Mouse (Mus musculus) heart, postnatal 0 days (tissue): Measurements from ENCODE around the gene Creb1. TPM values are rescaled to one million over a fixed set of nuclear protein-coding genes. Genes with fewer than 3 reads are reported as not detected.
A peak's percentile ranks its signal among the peaks of the same experiment; 100 is the strongest.

Experiments
- ATAC-seq: fragments of 200-750 bp; cut with Nextera tagmentation; 2 replicates; pipeline ENCODE4 v1.8.0; 2017; ENCODE audit warnings: low read depth, moderate number of reproducible peaks, moderate library complexity; ENCODE audit not compliant: insufficient read depth
- DNase-seq: peaks from one replicate; pipeline ENCODE4 v3.0.0-alpha.2; 2016; ENCODE audit warnings: low spot score
- H3K27ac ChIP-seq: fragments of 300-500 bp; sonication (generic); 2 replicates; pipeline ENCODE4 v1.5.1; 2014; ENCODE audit warnings: low read depth, mild to moderate bottlenecking
- H3K27me3 ChIP-seq: fragments of 300-500 bp; sonication (generic); 2 replicates; pipeline ENCODE4 v1.6.1; 2014; ENCODE audit warnings: low read length, mixed read lengths; ENCODE audit not compliant: control insufficient read depth, insufficient read depth
- H3K36me3 ChIP-seq: fragments of 300-500 bp; sonication (generic); replicated peaks from 2 replicates; pipeline ENCODE4 v1.6.1; 2014; ENCODE audit warnings: low read length, mixed read lengths; ENCODE audit not compliant: control insufficient read depth, insufficient read depth
- H3K4me1 ChIP-seq: fragments of 300-500 bp; sonication (generic); 2 replicates; pipeline ENCODE4 v1.6.1; 2014; ENCODE audit warnings: antibody characterized with exemption; ENCODE audit not compliant: control insufficient read depth, insufficient read depth
- H3K4me2 ChIP-seq: fragments of 300-500 bp; sonication (generic); 2 replicates; pipeline ENCODE4 v1.6.1; 2014; ENCODE audit warnings: low read depth, mild to moderate bottlenecking, low read length, moderate library complexity
- H3K4me3 ChIP-seq: fragments of 300-500 bp; sonication (generic); 2 replicates; pipeline ENCODE4 v1.5.1; 2014; ENCODE audit warnings: low read depth, low read length
- H3K9ac ChIP-seq: fragments of 300-500 bp; sonication (generic); replicated peaks from 2 replicates; pipeline ENCODE4 v1.6.1; 2014; ENCODE audit warnings: low read depth, low read length, mixed read lengths
- H3K9me3 ChIP-seq: fragments of 300-500 bp; sonication (generic); replicated peaks from 2 replicates; pipeline ENCODE4 v1.6.1; 2016; ENCODE audit warnings: low read length; ENCODE audit not compliant: control insufficient read depth
- CTCF ChIP-seq: IDR thresholded peaks from 2 replicates; pipeline ENCODE4 v1.5.1; 2016; ENCODE audit warnings: antibody characterized with exemption, control low read depth, low read depth
- EP300 ChIP-seq: IDR thresholded peaks from 2 replicates; pipeline ENCODE4 v1.6.1; 2016; ENCODE audit warnings: antibody characterized with exemption, low read depth
- WGBS: fragments of 180-500 bp; shearing (Covaris S2); extraction: QIAGEN DNeasy Blood & Tissue Kit; methylation state at CpG from one replicate; pipeline ENCODE4 v1.1.7; 2014; 5-methylcytosine and 5-hydroxymethylcytosine counted together
- polyA plus RNA-seq: library from polyadenylated mRNA; unstranded; fragments of >200 nt; fragmentation: Nextera tagmentation; extraction: Ambion mirVana; gene quantifications from 2 replicates; pipeline ENCODE4 v1.2.1, GENCODE M21; 2015
- total RNA-seq: library from RNA; depleted of rRNA; stranded (reverse); fragments of >200 nt; gene quantifications from 2 replicates; pipeline ENCODE4 v1.2.3, GENCODE M21; 2014; ENCODE audit warnings: low replicate concordance; rRNA removed

The Creb1 gene
- total RNA-seq (27.8 and 37.4 TPM in 2 replicates), polyA plus RNA-seq (9.9 and 11.2 TPM in 2 replicates)

DNA sequence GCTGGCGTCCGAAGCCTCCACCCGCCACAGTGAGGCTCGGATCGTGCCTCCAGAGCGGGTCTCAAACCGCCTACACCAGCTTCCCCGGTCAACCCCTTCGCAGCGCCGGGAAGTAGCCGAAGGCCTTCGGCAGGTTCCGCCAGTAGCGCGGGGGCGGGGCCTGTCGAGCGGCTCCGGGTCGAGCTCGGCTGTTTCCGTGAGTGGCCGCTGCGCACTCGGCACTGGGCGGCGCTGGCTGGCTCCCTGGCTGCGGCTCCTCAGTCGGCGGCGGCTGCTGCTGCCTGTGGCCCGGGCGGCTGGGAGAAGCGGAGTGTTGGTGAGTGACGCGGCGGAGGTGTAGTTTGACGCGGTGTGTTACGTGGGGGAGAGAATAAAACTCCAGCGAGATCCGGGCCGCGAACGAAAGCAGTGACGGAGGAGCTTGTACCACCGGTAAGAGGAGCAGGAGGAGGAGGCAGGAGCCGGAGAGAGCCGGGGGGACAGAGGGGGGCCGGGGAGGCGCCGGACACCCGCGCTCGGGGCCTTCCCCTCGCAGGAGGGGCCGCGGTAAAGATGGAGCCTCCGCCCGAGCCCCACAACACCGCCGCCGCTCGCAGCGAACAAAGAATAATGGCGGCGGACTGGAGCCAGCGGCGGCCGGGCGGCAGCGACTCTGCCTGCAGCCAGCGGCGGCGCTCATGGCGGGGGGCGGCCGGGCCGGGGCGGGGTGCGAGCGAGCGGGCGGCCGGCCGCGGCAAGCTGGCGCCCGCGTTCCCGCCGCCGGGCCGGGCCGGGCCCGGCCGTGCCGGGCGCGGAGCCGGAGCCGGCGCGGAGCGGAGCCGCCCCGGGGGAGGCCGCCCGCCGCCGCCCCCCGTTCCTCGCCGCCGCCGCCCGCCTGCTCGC lies at the start of gene Creb1:
Gene Creb1, plus strand, starts transcription at position 57 of the 882 bp plus-strand sequence.
- peak; percentile 95 for ATAC-seq
- peak within 1 kb of the TSS; percentile 87 for H3K4me2 ChIP-seq
- WGBS, result 1% methylated on average over 62 of the region's 119 CpGs

DNA sequence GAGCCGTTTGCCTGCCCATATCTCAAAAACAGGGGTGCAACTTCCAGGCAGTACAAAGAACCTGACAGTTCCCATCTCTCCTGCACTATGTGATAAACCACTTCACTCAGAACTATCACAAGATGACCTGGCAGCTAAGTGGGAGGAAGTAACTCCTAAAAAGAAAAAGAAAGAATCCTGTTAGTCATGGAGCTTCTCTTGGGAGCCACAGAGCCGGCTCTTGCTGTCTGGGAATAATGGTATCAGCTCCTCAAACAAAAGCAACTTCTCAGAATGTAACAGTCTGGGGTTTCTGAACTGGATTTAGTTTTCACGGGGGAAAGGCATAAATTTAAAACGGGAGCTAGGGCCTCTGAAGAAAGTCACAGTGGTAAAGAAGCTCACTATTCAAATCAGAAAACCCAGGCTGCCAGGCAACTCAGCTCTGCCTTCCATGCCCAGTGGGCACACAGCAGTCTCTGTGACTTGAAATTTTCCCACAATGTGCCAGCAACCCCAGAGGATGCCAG lies 43.9 kb upstream of the Creb1 start:
- no peak overlapping the region for H3K4me2 ChIP-seq
- 23% methylated on average over 4 of the region's 4 CpGs for whole genome bisulfite sequencing
- no peak overlapping the region for H3K4me3 ChIP-seq
- H3K4me1 ChIP-seq, result 0 out of 2 replicates have a peak, but pooled peaks cover 5% of the 10 kb centered on the region
- no peak overlapping the region for H3K27ac ChIP-seq
- ATAC-seq, result no peak
- no peak overlapping the region for H3K9ac ChIP-seq
- H3K9me3 ChIP-seq, result no peaks in the 10 kb centered on the region
- H3K36me3 ChIP-seq, result no peaks in the 10 kb centered on the region
- no peak for TF ChIP-seq CTCF
- TF ChIP-seq EP300, result no peak
- H3K27me3 ChIP-seq, result no peaks in the 10 kb centered on the region
- DNase-seq, result no peak

More for the DNA sequence above, at the start of gene Creb1:
- peak; percentile 99 for DNase-seq
- TF ChIP-seq CTCF, result 0 out of 2 replicates have a peak, but pooled peaks have one; percentile 5
- peak; percentile 40; the same call in 1 of the 2 replicates for TF ChIP-seq EP300
- Histone ChIP-seq H3K9me3 (no peaks in the 10 kb centered on the region), H3K4me1 (peaks cover 30% of the 10 kb centered on the region), H3K9ac (peak within 1 kb of the TSS; percentile 100), H3K27me3 (no peaks in the 10 kb centered on the region), H3K36me3 (no peaks in the 10 kb centered on the region), H3K4me3 (peak within 1 kb of the TSS; percentile 98), H3K27ac (peak within 1 kb of the TSS; percentile 100)

DNA sequence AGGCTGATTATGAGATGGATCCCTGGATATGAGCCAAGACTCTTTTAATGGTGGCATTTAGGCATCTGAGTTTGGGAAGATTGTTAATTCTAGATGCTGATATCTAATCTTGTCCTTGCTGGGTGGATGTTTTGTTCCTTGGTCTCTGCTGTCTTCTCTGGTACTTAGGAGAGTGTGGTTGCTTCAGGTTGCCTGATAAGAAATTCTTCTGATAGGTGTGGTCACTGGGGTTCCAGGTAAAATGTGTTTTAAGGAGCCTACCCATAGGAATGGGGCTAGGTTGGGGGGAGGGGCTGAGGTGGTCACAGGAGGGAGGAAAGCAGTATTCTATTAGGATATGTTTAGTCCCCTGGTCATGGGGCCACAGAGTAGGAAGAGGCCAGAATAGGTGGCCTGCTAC lies 35.6 kb upstream of the Creb1 start:
- H3K27ac ChIP-seq, result no peak overlapping the region
- H3K4me3 ChIP-seq, result no peak overlapping the region
- no peaks in the 10 kb centered on the region for H3K4me1 ChIP-seq
- no peaks in the 10 kb centered on the region for H3K9me3 ChIP-seq
- no peak overlapping the region for H3K9ac ChIP-seq
- no peak overlapping the region for H3K4me2 ChIP-seq
- DNase-seq (no peak), ATAC-seq (no peak)
- TF ChIP-seq EP300, result no peak
- TF ChIP-seq CTCF, result no peak
- H3K27me3 ChIP-seq, result no peaks in the 10 kb centered on the region
- H3K36me3 ChIP-seq, result no peaks in the 10 kb centered on the region

DNA sequence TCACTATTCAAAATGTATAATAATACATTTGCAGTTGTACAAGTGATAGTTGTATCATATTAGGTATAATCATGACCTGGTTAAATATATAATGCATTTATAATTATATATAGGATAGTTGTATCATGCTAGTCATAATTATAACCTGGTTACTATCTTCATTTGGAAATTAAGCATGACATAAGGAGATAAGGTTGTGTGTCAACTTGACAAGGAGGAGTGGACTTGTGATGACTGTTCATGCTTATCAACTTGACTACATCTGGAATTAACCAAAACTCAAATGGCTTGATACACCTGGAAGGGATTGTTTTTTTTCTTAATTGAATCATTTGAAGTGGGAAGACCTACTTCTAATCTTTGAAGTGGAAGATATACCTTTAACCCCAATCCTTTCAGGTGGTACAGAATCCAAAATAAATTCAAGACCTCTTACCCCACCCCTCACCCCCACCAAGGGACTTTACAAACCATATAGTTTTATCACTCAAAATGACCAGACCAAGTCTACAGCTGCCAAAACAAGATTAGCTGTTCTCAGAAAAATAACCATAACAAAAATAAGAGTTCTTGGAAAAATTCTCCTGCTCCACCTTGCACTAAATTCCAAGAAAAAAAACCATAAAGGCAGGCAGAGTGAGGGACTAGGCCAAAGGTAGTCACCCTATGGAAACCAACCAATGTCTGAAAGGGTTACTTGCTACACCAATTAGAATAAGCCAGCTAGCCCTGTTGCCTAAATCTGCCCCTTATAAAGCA lies 30.9 kb upstream of the Creb1 start:
- ATAC-seq (no peak), DNase-seq (no peak)
- Histone ChIP-seq H3K9ac (no peak overlapping the region), H3K4me3 (no peak overlapping the region), H3K27me3 (no peaks in the 10 kb centered on the region), H3K4me1 (no peaks in the 10 kb centered on the region), H3K9me3 (no peaks in the 10 kb centered on the region), H3K4me2 (no peak overlapping the region), H3K27ac (no peak overlapping the region), H3K36me3 (no peaks in the 10 kb centered on the region)
- TF ChIP-seq EP300, result no peak
- TF ChIP-seq CTCF, result no peak

DNA sequence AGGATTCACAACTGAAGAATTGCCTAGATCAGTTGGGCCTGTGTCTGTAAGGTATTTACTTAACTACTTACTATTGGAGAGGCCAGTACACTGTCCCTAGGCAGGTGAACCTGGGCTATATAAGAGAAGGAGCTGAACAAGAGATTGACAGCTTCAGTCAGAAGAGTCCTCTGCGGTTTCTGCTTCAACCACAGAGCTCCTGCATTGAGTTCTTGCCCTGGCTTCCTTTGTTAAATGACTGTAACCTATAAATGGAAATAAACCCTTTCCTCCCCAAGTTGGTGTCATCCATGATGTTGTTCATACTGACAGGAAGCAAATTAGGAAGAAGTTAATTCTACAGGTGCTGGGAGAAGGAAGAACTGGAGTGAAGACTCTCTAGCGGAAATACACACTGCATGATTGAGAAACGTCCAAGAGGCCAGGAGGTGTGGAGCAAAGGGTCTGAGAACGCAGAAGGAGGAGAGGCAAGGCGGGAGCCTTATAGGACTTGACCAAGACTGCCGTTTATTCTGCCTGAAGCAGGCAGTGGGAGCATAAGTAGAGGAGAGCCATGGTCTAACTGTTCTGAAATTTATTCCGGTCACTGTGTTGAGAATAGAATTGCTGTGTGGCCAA lies 23.9 kb upstream of the Creb1 start:
- ATAC-seq (no peak), DNase-seq (no peak)
- H3K9me3 ChIP-seq, result no peaks in the 10 kb centered on the region
- H3K4me1 ChIP-seq, result no peaks in the 10 kb centered on the region
- TF ChIP-seq EP300, result no peak
- TF ChIP-seq CTCF, result no peak
- H3K4me3 ChIP-seq, result no peak overlapping the region
- H3K27ac ChIP-seq, result no peak overlapping the region
- WGBS, result 66% methylated on average over 7 of the region's 7 CpGs
- H3K4me2 ChIP-seq, result no peak overlapping the region
- H3K27me3 ChIP-seq, result no peaks in the 10 kb centered on the region
- H3K36me3 ChIP-seq, result no peaks in the 10 kb centered on the region
- no peak overlapping the region for H3K9ac ChIP-seq
